Mouse (Mus musculus): Measurements from ENCODE around the gene Fam131c.

- no peak for TF ChIP-seq CTCF (IDR thresholded peaks at IDR 0.05; ENCODE audit: low read depth)
- no peak for TF ChIP-seq EP300 (IDR thresholded peaks at IDR 0.05; ENCODE audit: low read depth)
Observed at GRCm38 (mm10) chr4:141350015-141350414, 18.0 kb upstream of the Fam131c start.
